Mouse (Mus musculus): ENCODE measurements at regions not wholly inside any gene's neighbourhood (a gene's known extent, or its start where the extent isn't known, plus 50 kb on each side); places are given as distances from the start of the nearest gene placed in this dataset.

DNA sequence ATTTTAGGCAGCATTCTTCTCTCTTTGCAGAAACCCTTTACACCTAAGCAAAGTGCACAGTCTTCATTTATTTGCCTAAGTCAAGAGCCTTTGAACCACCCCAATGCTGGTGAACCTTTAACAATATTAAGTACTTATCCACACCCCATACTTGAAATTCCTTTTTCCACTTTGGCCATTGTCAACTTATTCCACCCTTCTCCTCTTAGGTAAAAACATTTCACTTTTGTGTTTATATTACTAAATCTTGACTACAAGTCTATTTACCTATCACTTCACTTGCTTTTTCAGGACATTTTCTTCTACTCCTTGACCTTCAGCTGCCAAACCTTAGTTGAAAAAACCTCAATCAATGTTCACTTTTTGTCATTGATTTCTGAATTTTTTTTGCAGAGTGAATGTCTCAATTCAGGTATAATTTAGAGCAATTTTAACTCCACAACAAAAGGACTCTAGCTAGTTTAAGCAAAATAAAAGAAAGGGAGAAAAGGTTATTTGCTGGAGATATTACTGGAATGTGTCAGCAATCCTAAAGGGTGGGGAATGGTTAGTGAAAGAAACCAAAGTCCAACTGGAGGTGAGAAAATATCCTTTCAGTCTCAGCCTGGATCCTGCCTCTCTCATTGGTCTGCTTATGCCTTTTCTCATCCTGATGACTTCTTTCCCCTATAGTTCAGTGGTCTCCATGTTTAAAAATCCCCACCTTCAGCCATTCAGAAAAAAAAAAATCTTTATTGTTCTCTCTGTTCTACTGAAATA, 185.9 kb downstream of the Sucnr1 start:
- no peak overlapping the region for H3K9ac ChIP-seq
- H3K4me1 ChIP-seq, result no peaks in the 10 kb centered on the region
- H3K36me3 ChIP-seq, result no peaks in the 10 kb centered on the region
- ATAC-seq (ENCODE audit: insufficient number of reproducible peaks, low FRiP score, low TSS enrichment, low read depth), result no peak
- no peaks in the 10 kb centered on the region for H3K9me3 ChIP-seq (replicated peaks)
- no peak overlapping the region for H3K27ac ChIP-seq (replicated peaks)
- H3K27me3 ChIP-seq, result no peaks in the 10 kb centered on the region
- H3K4me3 ChIP-seq (replicated peaks), result no peak overlapping the region
- no peak overlapping the region for H3K4me2 ChIP-seq (replicated peaks)

- H3K4me3 ChIP-seq (replicated peaks), result no peak overlapping the region
- 57% methylated on average over 1 of the region's 1 CpGs for WGBS
- no peaks in the 10 kb centered on the region for H3K4me1 ChIP-seq
- no peak overlapping the region for H3K9ac ChIP-seq
- no peaks in the 10 kb centered on the region for H3K36me3 ChIP-seq
- no peaks in the 10 kb centered on the region for H3K27me3 ChIP-seq
- ATAC-seq (ENCODE audit: insufficient number of reproducible peaks, low FRiP score, low TSS enrichment, low read depth), result no peak
- H3K9me3 ChIP-seq (replicated peaks), result no peaks in the 10 kb centered on the region
- no peak overlapping the region for H3K27ac ChIP-seq (replicated peaks)
- no peak overlapping the region for H3K4me2 ChIP-seq (replicated peaks)
These were observed 188.8 kb downstream of the Sucnr1 start for GRCm38 (mm10) chr3:60270463-60270862.

GRCm38 (mm10) chr3:60273744-60274143, 192.1 kb downstream of the Sucnr1 start:
- Histone ChIP-seq H3K4me2 (replicated peaks) (no peak overlapping the region), H3K4me3 (replicated peaks) (no peak overlapping the region), H3K36me3 (no peaks in the 10 kb centered on the region), H3K27ac (replicated peaks) (no peak overlapping the region), H3K9me3 (replicated peaks) (no peaks in the 10 kb centered on the region), H3K27me3 (no peaks in the 10 kb centered on the region), H3K4me1 (no peaks in the 10 kb centered on the region), H3K9ac (no peak overlapping the region)
- WGBS, result 72% methylated on average over 1 of the region's 1 CpGs
- ATAC-seq (ENCODE audit: insufficient number of reproducible peaks, low FRiP score, low TSS enrichment, low read depth), result no peak

DNA sequence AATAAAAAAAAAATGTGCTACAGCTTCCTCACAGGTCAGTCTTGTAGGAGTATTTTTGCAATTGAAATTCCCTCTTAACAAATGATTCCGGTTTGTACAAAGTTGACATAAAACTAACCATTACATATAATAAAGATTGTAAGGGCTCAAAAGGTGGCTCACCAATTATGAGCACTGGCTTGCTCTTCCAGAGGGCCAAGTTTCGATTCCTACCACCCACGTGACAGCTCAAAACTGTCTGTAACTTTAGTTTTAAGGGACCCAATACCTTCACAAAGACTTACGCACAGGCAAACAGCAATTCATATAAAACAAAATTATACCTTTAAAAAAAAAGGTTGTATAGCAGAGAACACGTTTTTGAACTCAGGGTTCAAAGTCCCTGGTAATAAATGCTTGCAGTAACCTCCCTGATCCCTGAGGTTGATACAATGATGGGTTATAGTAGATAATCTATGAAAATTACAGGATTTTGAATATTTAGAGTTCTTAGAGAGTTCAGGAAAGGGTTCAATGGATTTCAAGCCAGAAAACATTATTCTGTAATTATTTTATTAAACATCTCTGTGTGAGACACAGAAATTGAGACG, 193.7 kb downstream of the Sucnr1 start:
- H3K9ac ChIP-seq, result no peak overlapping the region
- ATAC-seq (ENCODE audit: insufficient number of reproducible peaks, low FRiP score, low TSS enrichment, low read depth), result no peak
- H3K27me3 ChIP-seq, result no peaks in the 10 kb centered on the region
- H3K27ac ChIP-seq (replicated peaks), result no peak overlapping the region
- no peaks in the 10 kb centered on the region for H3K9me3 ChIP-seq (replicated peaks)
- H3K4me2 ChIP-seq (replicated peaks), result no peak overlapping the region
- H3K36me3 ChIP-seq, result no peaks in the 10 kb centered on the region
- no peak overlapping the region for H3K4me3 ChIP-seq (replicated peaks)
- WGBS, result 81% methylated on average over 6 of the region's 6 CpGs
- no peaks in the 10 kb centered on the region for H3K4me1 ChIP-seq

GRCm38 (mm10) chr3:60277791-60278190, 194.8 kb upstream of the Mbnl1 start:
- no peaks in the 10 kb centered on the region for H3K9me3 ChIP-seq (replicated peaks)
- no peak overlapping the region for H3K27ac ChIP-seq (replicated peaks)
- 77% methylated on average over 1 of the region's 1 CpGs for WGBS
- no peaks in the 10 kb centered on the region for H3K36me3 ChIP-seq
- no peak overlapping the region for H3K4me2 ChIP-seq (replicated peaks)
- no peak overlapping the region for H3K4me3 ChIP-seq (replicated peaks)
- no peak for ATAC-seq (ENCODE audit: insufficient number of reproducible peaks, low FRiP score, low TSS enrichment, low read depth)
- no peaks in the 10 kb centered on the region for H3K4me1 ChIP-seq
- H3K27me3 ChIP-seq, result no peaks in the 10 kb centered on the region
- H3K9ac ChIP-seq, result no peak overlapping the region

DNA sequence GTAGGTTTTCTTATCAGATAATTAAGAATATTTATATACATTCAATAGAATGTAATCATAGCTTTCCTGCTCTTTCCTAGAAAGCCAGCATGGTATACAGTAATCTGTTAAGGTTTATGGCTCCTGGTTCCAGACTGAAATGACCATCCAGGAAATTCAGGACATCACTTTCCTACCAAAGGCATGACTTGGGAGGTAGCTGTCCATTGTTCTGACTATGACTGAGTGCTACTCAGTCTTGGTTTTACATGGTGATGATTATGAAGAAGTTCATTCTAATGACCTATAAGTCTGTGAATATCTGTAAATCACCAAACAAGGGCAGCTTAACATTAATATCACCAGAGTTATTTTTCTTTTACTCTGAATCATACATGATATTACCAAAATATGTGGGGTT, 191.4 kb upstream of the Mbnl1 start:
- Histone ChIP-seq H3K36me3 (no peaks in the 10 kb centered on the region), H3K27me3 (no peaks in the 10 kb centered on the region), H3K9ac (no peak overlapping the region), H3K27ac (replicated peaks) (no peak overlapping the region), H3K4me3 (replicated peaks) (no peak overlapping the region), H3K4me2 (replicated peaks) (no peak overlapping the region), H3K9me3 (replicated peaks) (no peaks in the 10 kb centered on the region), H3K4me1 (no peaks in the 10 kb centered on the region)
- no peak for ATAC-seq (ENCODE audit: insufficient number of reproducible peaks, low FRiP score, low TSS enrichment, low read depth)

DNA sequence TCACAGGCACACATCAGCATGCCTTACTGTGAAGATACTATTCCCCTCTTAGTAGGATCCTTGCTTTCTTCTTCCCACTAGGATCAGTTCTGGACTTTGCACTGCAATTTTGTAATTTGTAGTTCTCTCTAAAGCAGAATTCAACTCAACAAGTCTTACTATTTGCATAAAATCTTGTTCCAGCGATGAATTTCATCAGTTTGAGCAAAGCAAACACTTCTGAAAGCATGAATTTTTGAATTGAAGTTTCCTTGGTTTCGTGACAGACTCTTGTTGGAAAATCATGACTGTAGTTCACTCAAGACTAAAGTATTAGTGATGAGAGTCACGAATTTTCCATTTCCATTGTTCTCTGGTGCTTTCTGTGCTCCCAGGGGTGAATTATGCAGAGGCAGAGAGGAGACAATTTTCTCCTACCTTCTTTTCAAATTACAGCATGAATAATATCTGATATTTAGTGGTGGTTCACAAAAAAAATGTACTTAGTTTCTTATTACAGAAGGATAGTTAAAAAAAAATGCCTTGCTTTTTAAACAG, 190.6 kb upstream of the Mbnl1 start:
- Histone ChIP-seq H3K4me1 (no peaks in the 10 kb centered on the region), H3K4me3 (replicated peaks) (no peak overlapping the region), H3K4me2 (replicated peaks) (no peak overlapping the region), H3K36me3 (no peaks in the 10 kb centered on the region), H3K27me3 (no peaks in the 10 kb centered on the region), H3K27ac (replicated peaks) (no peak overlapping the region), H3K9ac (no peak overlapping the region), H3K9me3 (replicated peaks) (no peaks in the 10 kb centered on the region)
- ATAC-seq (ENCODE audit: insufficient number of reproducible peaks, low FRiP score, low TSS enrichment, low read depth), result no peak
- WGBS, result 66% methylated on average over 3 of the region's 3 CpGs

DNA sequence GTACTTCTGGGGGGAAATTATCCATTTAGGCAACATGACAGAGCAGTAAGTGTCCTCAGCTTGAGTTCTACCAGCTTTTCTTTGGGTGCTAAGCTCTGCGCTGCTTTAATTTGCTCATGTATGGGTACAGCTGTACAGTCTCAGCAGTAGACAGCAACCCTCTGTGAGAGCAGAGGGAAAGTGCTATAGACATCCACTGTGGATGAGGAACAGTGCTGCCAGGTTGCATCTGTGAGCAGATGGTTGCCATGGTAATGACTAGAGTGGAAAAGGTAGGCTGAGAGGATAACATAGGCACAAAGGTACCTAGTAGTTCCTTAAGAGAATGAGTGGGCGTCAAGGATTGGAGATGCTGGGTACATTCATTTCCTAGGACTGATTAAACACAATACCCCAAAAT, 180.5 kb upstream of the Mbnl1 start:
- no peak overlapping the region for H3K9ac ChIP-seq
- WGBS, result 90% methylated on average over 2 of the region's 2 CpGs
- no peaks in the 10 kb centered on the region for H3K9me3 ChIP-seq (replicated peaks)
- H3K36me3 ChIP-seq, result no peaks in the 10 kb centered on the region
- ATAC-seq (ENCODE audit: insufficient number of reproducible peaks, low FRiP score, low TSS enrichment, low read depth), result no peak
- H3K4me3 ChIP-seq (replicated peaks), result no peak overlapping the region
- no peaks in the 10 kb centered on the region for H3K27me3 ChIP-seq
- no peak overlapping the region for H3K4me2 ChIP-seq (replicated peaks)
- H3K27ac ChIP-seq (replicated peaks), result no peak overlapping the region
- H3K4me1 ChIP-seq, result no peaks in the 10 kb centered on the region

DNA sequence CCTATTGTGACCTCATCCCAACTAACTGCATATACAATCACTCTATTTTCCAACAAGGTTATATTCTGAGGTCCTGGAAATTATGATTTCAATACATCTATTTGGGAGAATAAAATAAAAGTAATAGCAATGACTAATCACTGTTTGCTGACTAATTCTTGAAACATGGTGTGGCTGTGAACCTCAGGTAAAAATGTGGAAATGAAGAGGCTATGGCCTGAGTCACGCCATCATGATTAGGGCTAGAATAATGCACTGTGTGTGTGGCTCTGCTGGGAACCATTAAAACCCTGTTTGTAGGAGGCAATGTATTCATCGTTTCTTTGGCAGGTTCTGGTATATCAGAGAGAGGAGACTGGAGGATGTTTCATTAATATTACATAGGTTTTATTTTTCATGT, 179.7 kb upstream of the Mbnl1 start:
- 74% methylated on average over 2 of the region's 2 CpGs for WGBS
- ATAC-seq (ENCODE audit: insufficient number of reproducible peaks, low FRiP score, low TSS enrichment, low read depth), result no peak
- H3K27me3 ChIP-seq, result no peaks in the 10 kb centered on the region
- no peak overlapping the region for H3K9ac ChIP-seq
- no peaks in the 10 kb centered on the region for H3K4me1 ChIP-seq
- H3K27ac ChIP-seq (replicated peaks), result no peak overlapping the region
- no peaks in the 10 kb centered on the region for H3K9me3 ChIP-seq (replicated peaks)
- no peaks in the 10 kb centered on the region for H3K36me3 ChIP-seq
- H3K4me3 ChIP-seq (replicated peaks), result no peak overlapping the region
- H3K4me2 ChIP-seq (replicated peaks), result no peak overlapping the region

GRCm38 (mm10) chr3:60305399-60305798, 167.2 kb upstream of the Mbnl1 start:
- H3K4me2 ChIP-seq (replicated peaks), result no peak overlapping the region
- H3K27ac ChIP-seq (replicated peaks), result no peak overlapping the region
- H3K27me3 ChIP-seq, result no peaks in the 10 kb centered on the region
- WGBS, result 71% methylated on average over 3 of the region's 3 CpGs
- no peaks in the 10 kb centered on the region for H3K4me1 ChIP-seq
- no peaks in the 10 kb centered on the region for H3K9me3 ChIP-seq (replicated peaks)
- no peak for ATAC-seq (ENCODE audit: insufficient number of reproducible peaks, low FRiP score, low TSS enrichment, low read depth)
- H3K36me3 ChIP-seq, result no peaks in the 10 kb centered on the region
- H3K9ac ChIP-seq, result no peak overlapping the region
- no peak overlapping the region for H3K4me3 ChIP-seq (replicated peaks)

DNA sequence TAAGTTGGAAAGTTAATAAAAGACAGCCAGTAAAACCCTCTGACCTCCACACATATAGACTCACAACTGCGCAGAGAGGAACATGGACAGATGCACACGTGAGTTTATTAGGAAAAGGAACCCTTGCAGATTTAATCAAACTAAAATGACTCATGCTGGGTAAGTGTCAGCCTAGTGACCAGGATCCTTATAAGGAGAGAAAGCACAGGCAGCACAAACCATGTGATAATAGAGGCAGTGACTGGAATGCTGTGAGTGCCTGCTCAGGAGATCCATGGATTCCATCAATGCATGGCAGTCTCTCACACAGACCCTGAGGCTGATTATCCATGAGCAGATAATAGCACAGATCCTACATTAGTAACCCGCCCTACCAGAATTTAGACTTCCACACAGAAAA, 162.2 kb upstream of the Mbnl1 start:
- H3K4me2 ChIP-seq (replicated peaks), result no peak overlapping the region
- H3K4me1 ChIP-seq, result no peaks in the 10 kb centered on the region
- H3K36me3 ChIP-seq, result no peaks in the 10 kb centered on the region
- ATAC-seq (ENCODE audit: insufficient number of reproducible peaks, low FRiP score, low TSS enrichment, low read depth), result no peak
- no peak overlapping the region for H3K27ac ChIP-seq (replicated peaks)
- no peaks in the 10 kb centered on the region for H3K27me3 ChIP-seq
- no peaks in the 10 kb centered on the region for H3K9me3 ChIP-seq (replicated peaks)
- H3K9ac ChIP-seq, result no peak overlapping the region
- no peak overlapping the region for H3K4me3 ChIP-seq (replicated peaks)
- WGBS, result 70% methylated on average over 3 of the region's 3 CpGs

DNA sequence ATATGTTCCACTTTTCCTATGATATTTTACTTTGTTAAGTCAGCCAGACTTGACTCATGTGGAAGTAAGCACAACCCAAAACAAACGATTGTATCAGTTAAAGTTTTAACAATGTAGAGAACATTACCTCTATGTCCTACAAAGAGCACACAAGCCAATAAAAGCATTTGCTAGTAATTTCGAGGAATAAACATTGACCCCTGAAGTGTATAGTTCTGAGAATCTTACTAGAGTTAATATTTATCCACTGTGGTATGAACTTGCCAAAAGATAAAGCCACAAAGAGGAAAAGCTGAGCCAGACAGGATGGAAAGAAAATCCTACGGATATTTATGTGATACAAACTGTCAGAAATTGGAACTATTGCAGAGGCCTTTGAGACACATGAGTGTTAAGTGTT, 161.5 kb upstream of the Mbnl1 start:
- Histone ChIP-seq H3K36me3 (no peaks in the 10 kb centered on the region), H3K4me1 (no peaks in the 10 kb centered on the region), H3K27ac (replicated peaks) (no peak overlapping the region), H3K4me2 (replicated peaks) (no peak overlapping the region), H3K9ac (no peak overlapping the region), H3K4me3 (replicated peaks) (no peak overlapping the region), H3K27me3 (no peaks in the 10 kb centered on the region), H3K9me3 (replicated peaks) (no peaks in the 10 kb centered on the region)
- no peak for ATAC-seq (ENCODE audit: insufficient number of reproducible peaks, low FRiP score, low TSS enrichment, low read depth)
- 64% methylated on average over 3 of the region's 3 CpGs for WGBS

Measured in embryonic facial prominence, embryonic 15.5 days (tissue).